Mouse (Mus musculus) bone marrow, adult 2 months (tissue): ENCODE results near the gene Kitl.

Source experiments
- CTCF ChIP-seq: fragments of 200-500 bp; IDR thresholded peaks from 2 replicates; pipeline ENCODE4 v1.5.1; 2011; ENCODE audit warnings: low read length, control low read depth; ENCODE audit not compliant: control insufficient read depth, insufficient read depth
- POLR2A ChIP-seq: fragments of 200-500 bp; IDR thresholded peaks from 2 replicates; pipeline ENCODE4 v1.6.1; 2011; ENCODE audit warnings: low read depth, mild to moderate bottlenecking, control low read depth, low read length, borderline replicate concordance; ENCODE audit not compliant: control insufficient read depth

- no peak for TF ChIP-seq CTCF
- TF ChIP-seq POLR2A = no peak
Observed at GRCm38 (mm10) chr10:100038994-100039393, 23.6 kb downstream of the Kitl start.
